Mouse (Mus musculus) CH12.LX (cell line): ENCODE measurements around the gene Uso1.

Experiments used
- CHD1 ChIP-seq: IDR thresholded peaks from 2 replicates; pipeline ENCODE4 v1.6.1; 2012; ENCODE audit warnings: low read depth, low read length, improper control_type of control experiment, inconsistent platforms
- CTCF ChIP-seq, 2 experiments: IDR thresholded peaks in 1 of 2; conservative IDR thresholded peaks in 1 of 2; 2 replicates each; pipeline ENCODE4 v1.5.1; 2011 to 2012; ENCODE audit warnings: low read depth in 2 of 2, low read length in 2 of 2, improper control_type of control experiment in 1 of 2, inconsistent platforms in 1 of 2, mild to moderate bottlenecking in 1 of 2, moderate library complexity in 1 of 2
- GABPA ChIP-seq: IDR thresholded peaks from 2 replicates; pipeline ENCODE4 v1.6.1; 2012; ENCODE audit warnings: low read depth, low read length, improper control_type of control experiment, inconsistent platforms; ENCODE audit not compliant: insufficient replicate concordance
- JUND ChIP-seq: conservative IDR thresholded peaks from 2 replicates; pipeline ENCODE4 v1.6.1; 2011; ENCODE audit warnings: low read depth, low read length, improper control_type of control experiment
- MAFK ChIP-seq: IDR thresholded peaks from 2 replicates; pipeline ENCODE4 v1.6.1; 2011; ENCODE audit warnings: low read length, improper control_type of control experiment; ENCODE audit not compliant: insufficient replicate concordance
- MAZ ChIP-seq: IDR thresholded peaks from 2 replicates; pipeline ENCODE4 v1.6.1; 2012; ENCODE audit warnings: low read depth, mild to moderate bottlenecking, inconsistent platforms, low read length, improper control_type of control experiment, moderate library complexity
- POLR2A ChIP-seq: IDR thresholded peaks from 2 replicates; pipeline ENCODE4 v1.6.1; 2011; ENCODE audit warnings: low read depth, mild to moderate bottlenecking, improper control_type of control experiment, low read length
- ZMIZ1 ChIP-seq: IDR thresholded peaks from 2 replicates; pipeline ENCODE4 v1.6.1; 2012; ENCODE audit warnings: low read depth, mild to moderate bottlenecking, inconsistent platforms, low read length, improper control_type of control experiment

DNA sequence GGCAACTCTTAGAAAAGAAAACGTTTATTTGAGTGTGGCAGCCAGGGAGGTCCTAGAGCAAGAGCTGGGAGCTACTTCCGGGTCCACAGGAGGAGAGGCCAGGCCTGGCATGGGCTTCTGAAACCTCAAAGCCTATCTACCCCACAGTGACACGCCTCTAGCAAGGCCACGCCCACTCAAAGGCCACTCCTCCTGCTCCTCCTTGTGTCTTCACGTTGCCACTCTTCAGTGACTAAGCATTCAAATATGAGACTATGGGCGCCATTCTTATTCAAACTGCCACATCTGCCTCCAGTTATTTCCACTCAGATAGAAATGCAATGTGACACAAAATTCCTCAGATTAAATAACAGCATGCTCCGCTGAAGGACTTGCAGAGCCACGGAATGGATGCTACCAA lies 9.2 kb upstream of the Uso1 start:
- TF ChIP-seq CTCF (conservative IDR thresholded peaks at IDR 0.05 in 1 of 2, IDR thresholded peaks at IDR 0.05 in 1 of 2; ENCODE audit: low read depth in 2 of 2, low read length in 2 of 2), result no peak
- no peak for TF ChIP-seq CHD1
- TF ChIP-seq MAFK, result no peak
- TF ChIP-seq GABPA, result no peak
- no peak for TF ChIP-seq MAZ
- TF ChIP-seq ZMIZ1, result no peak
- TF ChIP-seq JUND, result no peak
- peak; percentile 56 for TF ChIP-seq POLR2A
